Mouse (Mus musculus) layer of hippocampus, adult 2 months (tissue): Measurements from ENCODE around the gene Kyat1. TPM values are rescaled to one million over a fixed set of nuclear protein-coding genes. Genes with fewer than 3 reads are reported as not detected.

Experiments used
- DNase-seq, 2 experiments: peaks; one replicate each; pipeline ENCODE4 v3.0.0; 2022; ENCODE audit warnings: low spot score in 2 of 2
- H3K27ac ChIP-seq: fragments of 200-600 bp; 2 replicates; pipeline ENCODE4 v1.8.1; 2022
- H3K4me3 ChIP-seq: fragments of 200-600 bp; 2 replicates; pipeline ENCODE4 v1.8.1; 2022; ENCODE audit warnings: mild to moderate bottlenecking
- CTCF ChIP-seq: fragments of 200-600 bp; conservative IDR thresholded peaks from 2 replicates; pipeline ENCODE4 v1.8.1; 2022; ENCODE audit warnings: antibody characterized with exemption, mild to moderate bottlenecking, moderate library complexity
- total RNA-seq, 2 experiments: library from RNA; stranded (reverse); gene quantifications; 2 replicates each; pipeline ENCODE4 v1.2.3; 2021

Gene Kyat1
- total RNA-seq, 2 experiments from 2014 or later = 15.7 to 17.0 TPM

- H3K4me3 ChIP-seq = no peak overlapping the region; the same call in 1 of the 2 replicates
- H3K27ac ChIP-seq = peak overlapping the region; percentile 96
- TF ChIP-seq CTCF = no peak
- no peak for DNase-seq
These were observed 34.1 kb upstream of the Kyat1 start for GRCm38 (mm10) chr2:30239777-30240176.

GRCm38 (mm10) chr2:30238906-30239465, 33.3 kb upstream of the Kyat1 start:
- Histone ChIP-seq H3K4me3 (peak overlapping the region; percentile 94), H3K27ac (peak overlapping the region; percentile 96)
- DNase-seq = no peak
- no peak for TF ChIP-seq CTCF

GRCm38 (mm10) chr2:30237881-30238280, 32.2 kb upstream of the Kyat1 start:
- TF ChIP-seq CTCF = peak; percentile 31; the same call in 1 of the 2 replicates
- DNase-seq = peak; percentile 48 to 67
- Histone ChIP-seq H3K4me3 (peak overlapping the region; percentile 94), H3K27ac (peak overlapping the region; percentile 96)

GRCm38 (mm10) chr2:30237199-30237880, 31.7 kb upstream of the Kyat1 start, which contains the start of gene Lrrc8a:
TSS of gene Lrrc8a (plus strand) at chr2:30237715.
- peak; percentile 100 for DNase-seq
- peak; percentile 60 for TF ChIP-seq CTCF
- Histone ChIP-seq H3K4me3 (peak within 1 kb of the TSS; percentile 94), H3K27ac (peak within 1 kb of the TSS; percentile 96)

- no peak for DNase-seq
- no peak for TF ChIP-seq CTCF
- peak overlapping the region; percentile 94 for H3K4me3 ChIP-seq
- H3K27ac ChIP-seq = peak overlapping the region; percentile 96
These were observed 31.0 kb upstream of the Kyat1 start for GRCm38 (mm10) chr2:30236426-30237198.

GRCm38 (mm10) chr2:30235593-30235992, 29.9 kb upstream of the Kyat1 start:
- Histone ChIP-seq H3K27ac (no peak overlapping the region), H3K4me3 (no peak overlapping the region)
- TF ChIP-seq CTCF = no peak
- no peak for DNase-seq

GRCm38 (mm10) chr2:30216293-30216692, 10.6 kb upstream of the Kyat1 start:
- H3K4me3 ChIP-seq = no peak overlapping the region
- DNase-seq = no peak
- TF ChIP-seq CTCF = no peak
- no peak overlapping the region for H3K27ac ChIP-seq

- no peak for TF ChIP-seq CTCF
- no peak overlapping the region for H3K4me3 ChIP-seq
These were observed 9.8 kb upstream of the Kyat1 start for GRCm38 (mm10) chr2:30215493-30215892.

GRCm38 (mm10) chr2:30214745-30215144, 9.1 kb upstream of the Kyat1 start:
- no peak for DNase-seq
- H3K4me3 ChIP-seq = no peak overlapping the region
- H3K27ac ChIP-seq = no peak overlapping the region
- no peak for TF ChIP-seq CTCF

More at GRCm38 (mm10) chr2:30215493-30215892, 9.8 kb upstream of the Kyat1 start:
- H3K27ac ChIP-seq = no peak overlapping the region
- no peak for DNase-seq

- H3K4me3 ChIP-seq = no peak overlapping the region
- no peak overlapping the region for H3K27ac ChIP-seq
- TF ChIP-seq CTCF = no peak
- no peak for DNase-seq
These were observed 7.3 kb upstream of the Kyat1 start for GRCm38 (mm10) chr2:30212951-30213350.

GRCm38 (mm10) chr2:30212169-30212545, 6.5 kb upstream of the Kyat1 start:
- Histone ChIP-seq H3K4me3 (no peak overlapping the region), H3K27ac (no peak overlapping the region)
- TF ChIP-seq CTCF = no peak
- DNase-seq = no peak

- no peak overlapping the region for H3K27ac ChIP-seq
- TF ChIP-seq CTCF = no peak
- H3K4me3 ChIP-seq = no peak overlapping the region
- no peak for DNase-seq
These were observed 5.9 kb upstream of the Kyat1 start for GRCm38 (mm10) chr2:30211408-30212168.
